Mouse (Mus musculus) CH12.LX (cell line): ENCODE measurements around the gene Aldh3b1.

Experiments used
- CTCF ChIP-seq, 2 experiments: IDR thresholded peaks in 1 of 2; conservative IDR thresholded peaks in 1 of 2; 2 replicates each; pipeline ENCODE4 v1.5.1; 2011 to 2012; ENCODE audit warnings: low read depth in 2 of 2, low read length in 2 of 2, improper control_type of control experiment in 1 of 2, inconsistent platforms in 1 of 2, mild to moderate bottlenecking in 1 of 2, moderate library complexity in 1 of 2
- ELF1 ChIP-seq: IDR thresholded peaks from 2 replicates; pipeline ENCODE4 v1.6.1; 2014; ENCODE audit warnings: low read depth, mild to moderate bottlenecking, inconsistent platforms, low read length, improper control_type of control experiment

- TF ChIP-seq CTCF (conservative IDR thresholded peaks at IDR 0.05 in 1 of 2, IDR thresholded peaks at IDR 0.05 in 1 of 2; ENCODE audit: low read depth in 2 of 2, low read length in 2 of 2) = no peak
- no peak for TF ChIP-seq ELF1
Observed at GRCm38 (mm10) chr19:3896208-3896607, 33.4 kb downstream of the Aldh3b1 start.
